Mouse (Mus musculus): ENCODE results near the gene Sox30.
"Not testable (repeated sequence)": the region's sequence is repeated elsewhere in the genome, so short reads cannot be mapped to it uniquely, and the experiment has no call there.

Sox30 gene

DNA sequence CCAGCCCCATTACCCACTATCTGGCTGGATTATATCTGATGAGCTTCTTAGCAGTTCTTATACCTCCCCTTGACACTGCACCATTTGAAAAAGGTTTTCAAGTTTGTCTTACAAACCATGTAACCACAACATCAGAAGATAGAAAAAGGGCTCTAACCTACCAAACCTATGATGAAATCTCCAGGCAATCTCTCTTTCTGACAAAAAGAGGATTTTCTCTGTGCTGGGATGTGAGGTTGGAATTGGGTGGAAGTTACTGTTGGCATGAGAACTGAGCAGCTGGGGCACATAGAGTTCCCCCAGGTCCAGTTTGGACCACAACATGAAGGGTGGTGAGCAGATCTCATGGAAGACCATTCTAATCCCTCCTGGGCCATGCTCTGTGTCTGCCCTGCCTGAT lies 41.7 kb downstream of the Sox30 start:
- no peak for DNase-seq

DNA sequence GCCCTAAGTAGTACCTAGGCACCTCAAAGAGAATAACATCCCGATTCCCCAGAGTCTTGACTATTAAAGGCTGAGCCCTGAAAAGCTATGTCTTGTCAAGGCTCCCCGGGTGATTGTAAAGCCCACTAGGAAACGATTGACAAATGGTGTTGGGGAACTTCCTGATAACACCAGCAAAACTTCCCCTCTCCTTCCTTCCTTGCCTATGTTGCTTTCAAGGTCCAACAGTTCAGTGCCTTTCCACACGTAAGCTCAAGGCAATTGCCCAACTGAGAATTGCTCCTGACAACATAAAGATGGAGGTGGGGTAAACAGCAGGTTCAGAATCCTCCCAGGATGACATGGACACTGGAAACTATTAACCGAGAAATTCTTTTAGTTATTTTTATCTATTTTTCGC lies 42.9 kb downstream of the Sox30 start:
- no peak for DNase-seq

DNA sequence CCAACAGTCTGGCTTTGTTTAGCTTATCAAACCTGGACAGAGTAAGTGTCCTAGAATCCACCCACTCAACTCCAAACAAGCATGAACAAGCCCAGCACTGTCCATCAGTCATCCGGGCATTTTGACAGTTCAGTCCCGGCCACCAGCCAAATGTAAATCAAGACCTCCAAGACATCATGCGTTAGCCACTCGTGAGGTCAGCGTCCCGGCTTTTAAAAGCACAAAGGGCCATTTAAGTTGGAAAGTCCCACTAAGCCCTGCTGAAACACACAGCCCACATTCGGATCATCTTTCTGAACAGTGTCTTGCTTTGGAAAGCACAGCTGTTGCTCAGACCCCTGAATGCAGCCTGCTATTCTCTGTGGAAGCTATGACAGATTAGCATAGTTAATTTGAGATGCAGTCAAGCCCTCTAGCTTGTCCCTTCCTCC lies 45.9 kb downstream of the Sox30 start:
- peak; percentile 37 for DNase-seq

DNA sequence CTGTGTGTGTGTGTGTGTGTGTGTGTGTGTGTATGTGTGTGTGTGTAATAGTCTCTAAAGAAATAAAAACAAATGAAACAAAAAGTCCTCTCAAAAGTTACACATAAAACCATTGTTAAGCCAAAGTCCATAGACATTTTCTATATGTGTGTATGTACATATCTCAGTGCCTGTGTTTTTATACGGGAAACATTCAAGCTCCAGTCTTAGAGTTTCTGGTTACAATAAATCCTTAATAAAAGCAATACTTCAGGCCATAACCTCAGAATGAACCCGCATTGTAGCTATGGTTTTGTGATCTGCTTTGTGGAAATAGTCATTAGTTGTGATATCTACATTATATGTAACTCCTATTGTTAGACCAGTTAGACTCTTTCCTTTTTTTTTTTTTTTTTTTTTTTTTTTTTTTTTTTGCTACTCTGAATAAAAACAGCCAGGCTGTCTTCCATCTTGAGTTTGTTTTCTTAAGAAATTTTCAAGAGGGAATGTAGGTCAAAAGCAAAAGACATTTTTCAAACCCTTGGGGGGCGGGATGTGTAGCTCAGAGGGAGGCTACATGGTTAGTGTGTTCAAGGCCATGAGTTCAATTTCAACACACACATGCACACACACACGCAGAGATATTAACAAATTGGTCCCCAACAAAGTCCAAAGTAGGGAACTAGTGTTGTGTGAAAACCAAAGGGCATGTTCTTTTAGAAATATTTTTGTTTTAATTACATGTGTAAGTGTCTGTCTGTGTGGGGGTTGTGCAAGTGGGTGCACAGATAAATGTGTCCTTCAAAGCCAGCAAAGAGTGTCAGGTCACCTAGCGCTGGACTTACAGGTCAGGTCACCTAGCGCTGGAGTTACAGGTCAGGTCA lies 48.1 kb downstream of the Sox30 start:
- no peak for DNase-seq

DNA sequence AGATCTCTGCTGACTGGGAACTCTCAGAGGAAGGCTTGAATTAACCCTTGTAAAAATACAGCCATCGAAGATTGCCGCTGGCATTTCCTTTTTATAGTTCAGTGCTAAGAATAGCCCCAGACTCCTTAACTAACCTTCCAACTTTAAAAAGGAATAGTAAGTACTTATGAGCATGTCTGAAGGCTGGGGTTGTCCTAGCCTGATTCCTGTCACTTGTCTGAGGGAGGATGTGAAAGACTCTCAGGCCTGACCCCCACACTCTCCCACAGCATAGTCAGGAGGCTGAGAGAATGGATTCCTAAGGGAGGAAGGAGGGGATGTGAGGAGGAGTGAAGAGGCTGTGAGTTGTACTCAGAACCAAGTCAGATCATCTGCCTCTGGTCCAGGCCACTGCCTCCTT lies 49.4 kb downstream of the Sox30 start:
- DNase-seq, result peak; percentile 32

DNA sequence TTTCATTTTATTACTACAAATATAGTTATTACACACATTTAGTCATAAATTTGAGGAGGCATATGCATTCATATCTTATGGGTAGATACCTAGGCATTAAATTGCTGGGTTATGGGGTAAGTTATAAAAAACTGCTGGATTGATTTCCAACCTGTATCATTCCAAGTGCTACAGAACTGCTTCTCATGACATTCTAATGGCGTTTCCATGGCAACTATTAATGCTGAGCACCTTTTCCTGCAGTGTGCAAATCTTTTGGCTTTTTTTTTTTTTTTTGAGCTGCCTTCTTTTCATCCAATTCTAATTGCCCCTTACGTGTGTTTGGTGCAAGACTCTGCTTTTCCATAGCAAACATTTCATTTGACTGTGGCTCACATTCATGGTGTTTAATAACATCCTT lies 49.9 kb downstream of the Sox30 start:
- no peak for DNase-seq

DNA sequence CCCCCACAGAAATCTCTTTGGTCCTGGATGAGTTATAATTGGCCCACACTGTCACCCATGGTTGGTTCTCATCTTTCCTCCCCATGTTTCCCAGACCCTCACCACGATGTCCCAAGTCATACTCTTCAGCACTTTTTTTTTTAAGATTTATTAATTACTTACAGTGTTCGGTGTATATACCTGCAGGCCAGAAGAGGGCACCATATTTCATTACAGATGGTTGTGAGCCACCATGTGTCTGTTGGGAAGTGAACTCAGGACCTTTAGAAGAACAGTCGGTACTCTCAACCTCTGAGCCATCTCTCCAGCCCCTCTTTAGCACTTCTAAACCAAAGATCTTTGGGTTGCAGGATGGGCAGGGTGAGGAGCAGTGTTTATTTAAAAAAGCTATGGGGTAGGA lies 51.4 kb downstream of the Sox30 start:
- DNase-seq, result no peak

DNA sequence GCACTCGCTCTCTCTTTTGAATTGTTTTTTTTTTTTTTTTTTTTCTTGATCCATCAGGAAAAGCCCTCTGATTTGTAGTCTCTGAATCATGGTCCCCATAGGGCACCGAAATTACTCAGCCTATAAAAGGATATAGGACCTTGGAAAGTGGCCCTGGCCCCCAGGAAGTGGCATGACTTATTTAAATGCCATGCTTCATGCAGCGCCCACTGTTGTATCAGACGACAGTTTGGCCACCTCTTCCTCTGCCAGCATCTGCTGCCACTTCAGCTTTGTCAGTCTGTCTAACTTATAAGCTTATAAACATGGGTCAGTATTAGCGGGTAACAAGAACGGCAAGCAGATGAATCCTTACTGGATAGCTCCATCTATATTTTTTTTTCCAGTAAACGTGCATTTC lies 52.8 kb downstream of the Sox30 start:
- no peak for DNase-seq

DNA sequence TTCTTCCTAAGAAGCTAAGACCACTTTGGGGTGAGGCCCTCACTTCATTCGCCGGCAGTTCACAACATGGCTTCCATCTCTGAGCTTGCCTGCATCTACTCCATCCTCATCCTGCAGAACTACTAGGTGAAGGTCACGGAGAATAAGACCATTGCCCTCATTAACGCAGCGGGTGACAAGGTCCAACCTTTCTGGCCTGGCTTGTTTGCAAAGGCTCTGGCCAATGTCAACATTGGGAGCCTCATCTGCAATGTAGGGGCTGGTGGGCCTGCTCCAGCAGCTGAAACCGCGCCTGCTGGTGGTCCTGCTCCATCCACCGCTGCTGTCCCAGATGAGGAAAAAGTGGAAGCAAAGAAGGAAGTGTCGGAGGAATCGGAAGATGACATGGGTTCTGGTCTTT lies 56.3 kb downstream of the Sox30 start:
- no peak for DNase-seq

DNA sequence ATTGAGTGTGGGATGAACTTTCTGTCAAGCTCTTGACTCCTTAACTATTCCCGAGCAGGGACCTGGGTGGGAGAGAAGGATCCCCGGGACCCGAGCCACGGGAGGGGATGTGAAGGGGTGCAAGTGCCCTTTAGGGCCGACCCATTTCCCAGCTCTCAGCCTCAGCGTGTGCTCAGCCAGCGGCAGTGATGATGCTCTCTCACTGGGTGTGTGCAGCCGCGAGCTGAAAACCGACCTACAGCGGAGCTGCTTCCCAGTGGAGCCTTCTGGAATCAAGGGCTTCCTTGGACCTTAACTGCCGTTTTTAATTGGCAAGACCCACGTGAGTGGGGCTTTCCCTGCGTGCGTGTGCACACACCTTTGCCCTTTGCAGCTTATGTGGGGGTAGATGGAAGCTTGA lies 58.8 kb downstream of the Sox30 start:
- DNase-seq, result no peak

DNA sequence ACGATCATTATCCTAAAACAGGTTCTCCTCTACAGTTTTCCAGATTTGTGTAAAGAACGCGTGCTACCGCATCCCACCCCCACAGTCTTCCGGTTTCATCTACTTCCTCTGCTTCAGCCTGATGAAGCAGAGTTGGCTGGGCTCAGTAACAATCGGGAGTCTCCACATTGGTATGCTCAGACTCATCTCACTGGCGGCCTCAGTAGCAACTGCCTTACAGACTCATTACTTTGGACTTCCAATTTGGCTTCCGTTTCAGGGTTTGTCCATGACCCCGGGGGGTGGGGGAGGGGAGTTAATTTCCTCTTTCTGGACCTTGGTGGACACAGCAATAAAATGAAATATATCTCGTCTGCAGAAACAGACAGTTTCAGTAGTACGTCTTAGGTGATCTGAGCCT lies 59.2 kb downstream of the Sox30 start:
- DNase-seq, result peak; percentile 78

DNA sequence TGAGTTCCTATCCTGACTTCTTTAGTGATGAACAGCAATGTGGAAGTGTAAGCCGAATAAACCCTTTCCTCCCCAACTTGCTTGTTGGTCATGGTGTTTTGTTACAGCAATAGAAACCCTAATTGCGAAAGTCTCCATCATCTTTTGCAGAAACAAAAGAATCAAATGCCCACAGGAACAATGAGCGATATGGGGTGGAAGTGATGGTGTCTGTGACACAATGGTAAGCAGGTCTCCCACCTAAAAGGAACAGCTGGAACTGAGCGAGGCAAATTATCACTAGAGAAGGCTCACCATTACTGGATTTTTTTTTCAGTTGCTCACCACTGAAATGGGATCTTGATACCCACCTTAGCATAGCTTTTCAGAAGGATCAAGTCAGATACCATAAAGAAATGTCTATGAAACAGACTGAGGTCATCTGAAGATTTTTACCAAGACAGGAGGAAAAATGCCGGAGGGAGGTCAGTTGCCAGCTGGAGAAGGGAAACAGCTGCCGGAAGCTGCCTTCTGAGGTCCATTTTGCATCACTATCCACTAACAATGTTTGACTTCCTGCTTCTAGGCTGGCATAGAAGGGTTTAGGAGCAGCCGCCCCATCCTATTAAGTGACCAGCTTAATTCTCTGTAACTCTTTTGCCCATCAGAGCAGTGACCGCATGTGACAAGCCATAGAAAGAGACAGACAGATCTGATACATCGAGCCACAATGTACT lies 60.9 kb downstream of the Sox30 start:
- DNase-seq, result no peak

DNA sequence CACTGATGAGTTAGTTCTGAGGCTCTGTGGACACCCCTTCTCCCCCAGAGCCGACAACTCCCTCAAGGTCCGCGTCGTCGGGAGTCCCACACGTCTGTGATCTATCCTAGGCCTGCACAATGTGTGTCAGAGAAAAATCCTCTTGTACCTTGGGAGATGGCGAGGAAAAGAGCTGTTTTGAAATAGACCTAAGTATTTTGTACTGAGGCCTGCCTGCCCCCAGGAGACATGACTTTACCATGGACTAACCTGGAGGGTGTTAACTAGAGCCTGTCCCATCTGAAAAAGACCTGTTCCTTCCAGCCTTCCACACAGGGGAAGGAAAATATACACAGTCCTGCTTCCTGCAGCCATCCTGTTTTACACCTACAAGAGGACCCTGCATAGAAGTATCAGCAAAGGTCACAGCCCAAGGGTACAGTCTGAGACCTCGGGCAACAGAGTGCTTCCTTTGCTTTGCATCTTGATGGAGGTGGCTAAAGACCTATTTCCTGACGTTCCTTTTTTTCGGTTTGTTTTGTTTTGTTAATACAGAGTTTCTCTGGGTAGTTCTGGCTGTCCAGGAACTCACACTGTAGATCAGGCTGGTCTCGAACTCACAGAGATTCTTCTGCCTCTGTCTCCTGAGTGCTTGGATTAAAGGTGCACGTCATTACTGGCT lies 61.6 kb downstream of the Sox30 start:
- no peak for DNase-seq

DNA sequence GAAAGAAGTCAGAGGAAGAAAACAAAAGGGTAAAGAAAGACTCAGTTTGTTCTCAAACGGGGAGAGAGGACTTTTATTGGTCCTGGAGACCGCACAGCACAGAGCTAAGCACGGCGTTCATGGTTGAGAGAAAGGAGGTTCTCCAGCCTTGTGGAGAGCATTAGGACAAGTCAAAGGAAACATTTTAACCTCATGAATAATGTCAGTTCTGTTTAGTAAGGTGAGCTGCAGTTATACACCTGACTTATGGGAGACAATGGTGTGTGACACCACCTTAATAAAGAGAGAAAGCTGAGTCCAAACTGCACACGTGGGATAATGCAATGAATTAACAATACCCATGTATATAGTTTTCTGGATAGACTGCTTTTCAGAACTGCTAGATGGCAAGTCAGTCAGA lies 64.7 kb downstream of the Sox30 start:
- DNase-seq, result no peak

DNA sequence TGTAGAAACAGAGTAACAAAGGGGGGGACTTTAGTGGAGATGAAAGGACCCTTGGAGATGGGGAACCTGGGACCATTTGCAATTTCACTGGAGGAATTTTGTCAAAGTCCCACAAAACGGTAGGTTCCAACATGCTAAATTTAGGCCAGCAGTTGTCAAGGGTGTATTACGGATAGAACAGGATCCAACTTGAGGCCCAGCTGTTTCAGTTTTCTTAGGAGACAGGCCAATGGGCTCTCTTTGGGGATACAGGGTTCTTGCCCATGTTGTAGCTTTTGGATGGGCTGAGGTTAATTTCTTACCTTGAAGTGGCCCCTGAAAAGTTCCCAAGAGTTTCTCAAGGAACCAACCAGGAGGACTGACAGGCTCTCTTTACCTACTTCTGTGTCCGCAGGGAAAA lies 67.2 kb downstream of the Sox30 start:
- no peak for DNase-seq

DNA sequence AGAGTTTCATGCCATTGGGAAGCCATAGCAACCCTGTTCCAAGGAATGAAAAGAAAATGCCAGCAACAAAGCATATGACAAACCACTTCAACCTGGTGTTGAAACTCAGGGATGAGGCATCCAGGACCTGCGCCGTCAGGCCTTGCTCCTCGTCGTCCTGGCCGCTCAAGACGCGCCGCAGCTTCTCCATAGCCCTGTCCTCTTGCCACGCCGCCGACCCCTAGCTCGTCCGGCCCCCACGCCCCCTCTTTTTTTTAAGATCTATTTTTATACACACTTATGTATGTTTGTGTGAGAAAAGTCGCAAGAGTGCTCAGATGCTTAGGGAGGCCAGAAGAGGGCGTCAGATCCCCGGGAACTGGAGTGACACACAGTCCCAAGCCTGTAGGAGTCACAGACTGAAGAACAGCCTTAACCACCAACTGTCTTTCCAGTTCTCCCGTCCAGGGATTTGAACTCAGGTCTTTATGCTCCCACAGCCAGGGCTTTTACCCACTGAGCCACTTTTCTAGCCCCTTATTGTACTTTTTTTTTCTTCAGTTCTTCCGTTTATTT lies 72.1 kb downstream of the Sox30 start, which contains the start of gene Gm12166:
Gene Gm12166, minus strand, starts transcription at position 217 of the 555 bp plus-strand sequence.
- DNase-seq, result peak; percentile 45

DNA sequence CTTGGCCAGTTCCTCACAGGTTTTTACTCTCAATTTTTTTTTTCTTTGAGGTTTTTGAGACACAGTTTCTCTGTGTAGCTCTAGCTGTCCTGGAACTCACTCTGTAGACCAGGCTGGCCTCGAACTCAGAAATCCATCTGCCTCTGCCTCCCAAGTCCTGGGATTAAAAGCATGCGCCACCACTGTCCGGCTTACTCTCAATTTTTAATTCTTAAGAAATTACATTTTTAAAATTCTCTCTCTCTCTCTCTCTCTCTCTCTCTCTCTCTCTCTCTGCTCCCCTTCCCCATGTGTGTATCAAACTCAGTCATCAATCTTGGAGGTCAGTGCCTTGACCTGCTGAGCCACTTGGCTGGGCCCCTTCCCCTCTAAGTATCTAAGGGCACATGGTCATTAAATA lies 73.3 kb downstream of the Sox30 start:
- not testable (repeated sequence) for DNase-seq

DNA sequence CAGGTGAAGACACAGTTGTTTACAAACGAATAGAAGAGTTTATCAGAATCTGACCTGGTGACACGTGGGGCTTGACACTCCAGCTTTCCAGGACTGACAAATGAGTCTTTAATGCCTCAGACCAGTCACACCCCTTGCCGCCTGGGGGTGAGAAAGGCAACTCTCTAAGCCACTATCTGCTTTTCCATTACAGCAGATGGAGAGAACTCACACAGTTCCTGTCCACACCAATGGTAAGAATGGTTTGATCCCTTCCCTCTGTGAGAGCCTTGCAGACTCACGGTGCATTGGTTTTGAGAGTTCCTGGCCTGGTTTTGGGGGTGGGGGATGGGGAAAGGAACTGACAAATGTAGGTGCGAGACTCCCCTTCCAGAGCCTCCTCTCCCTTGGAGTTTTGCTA lies 74.2 kb downstream of the Sox30 start:
- DNase-seq, result no peak

DNA sequence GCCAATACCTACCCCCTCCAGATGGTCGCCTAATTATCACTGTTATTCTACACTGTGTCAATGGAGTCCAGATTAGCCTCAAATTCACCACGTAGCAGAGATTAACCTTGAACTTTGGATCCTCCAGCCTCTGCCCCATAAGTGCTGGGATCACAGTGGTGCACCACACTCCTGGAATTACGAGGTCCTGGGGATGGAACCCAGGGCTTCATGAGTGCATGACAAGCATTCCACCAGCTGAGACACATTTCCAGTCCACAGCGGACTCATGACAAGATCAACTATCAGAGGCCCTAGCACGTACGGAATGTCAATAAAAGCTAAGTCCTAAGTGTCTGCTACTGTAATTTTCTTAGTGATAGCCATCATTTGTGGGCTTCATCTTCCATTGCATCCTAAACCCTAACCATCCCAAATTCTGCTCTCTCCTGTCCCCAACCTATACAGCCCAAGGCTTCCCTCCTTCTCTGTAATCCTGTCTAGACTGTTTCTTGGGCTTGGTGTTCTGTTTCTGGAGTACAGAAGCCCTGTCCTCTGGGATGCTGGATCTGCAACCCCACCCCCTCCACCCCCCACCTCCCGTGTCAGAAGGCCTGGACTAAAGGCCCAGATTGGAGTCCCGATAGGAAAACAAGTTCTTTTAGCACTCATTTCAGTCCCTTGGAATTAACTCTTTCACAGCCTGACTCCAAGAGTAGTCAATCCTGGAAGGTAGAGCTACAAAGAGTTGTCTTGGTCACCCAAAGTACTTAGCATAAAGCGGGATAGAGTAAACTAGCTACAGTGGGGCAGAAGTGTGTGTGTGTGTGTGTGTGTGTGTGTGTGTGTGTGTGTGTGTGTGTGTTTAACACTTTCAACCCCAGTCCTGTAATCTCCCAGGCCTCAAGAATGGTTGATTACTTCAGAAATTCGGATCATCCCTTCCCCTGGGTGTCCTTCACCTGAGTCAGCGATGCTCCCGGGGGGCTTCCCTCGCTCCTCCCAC lies 75.1 kb downstream of the Sox30 start:
- no peak for DNase-seq

DNA sequence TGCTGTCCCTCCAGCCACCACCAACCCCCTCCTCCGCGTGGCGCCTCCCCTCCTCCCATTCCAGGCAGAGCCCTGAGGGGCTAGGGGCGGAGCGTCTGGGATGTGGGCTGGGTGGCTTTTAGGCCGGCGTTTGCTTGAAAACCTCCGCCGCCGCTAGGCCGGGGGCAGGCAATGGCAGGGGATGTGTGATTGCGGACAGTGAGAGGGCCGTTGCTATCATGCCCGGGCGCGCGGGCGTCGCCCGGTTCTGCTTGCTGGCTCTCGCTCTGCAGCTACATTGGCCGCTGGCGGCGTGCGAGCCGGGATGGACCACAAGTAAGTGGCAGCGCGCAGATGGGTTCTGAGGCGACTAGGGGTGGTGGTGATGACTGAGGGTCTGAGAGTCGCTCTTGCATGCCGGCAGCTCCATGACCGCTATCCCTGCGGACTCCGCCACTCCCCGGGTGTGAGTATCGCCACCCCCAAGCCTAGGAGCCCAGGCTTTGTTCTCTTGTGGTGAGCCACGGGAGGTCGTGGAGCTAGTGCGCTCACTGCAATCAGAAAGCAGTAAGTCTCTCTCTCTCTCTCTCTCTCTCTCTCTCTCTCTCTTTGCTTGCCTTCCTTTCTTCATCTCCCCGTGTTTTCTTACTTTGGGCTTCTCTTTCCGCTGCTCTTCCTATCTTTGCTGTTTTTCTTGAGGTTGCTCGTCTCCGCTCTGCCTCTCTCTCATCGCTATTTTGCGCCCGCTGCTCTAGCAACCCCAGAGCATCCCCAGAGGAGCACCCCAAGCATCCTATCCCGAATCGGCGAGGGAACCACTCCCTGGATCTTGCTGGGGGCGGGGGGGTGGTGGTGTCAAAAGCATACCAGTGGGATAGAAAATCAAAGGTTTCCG lies 76.0 kb downstream of the Sox30 start, which contains the start of gene Adam19:
Gene Adam19, plus strand, starts transcription at position 97 of the 874 bp plus-strand sequence.
- DNase-seq, result peak; percentile 83
